Mouse (Mus musculus) Muller cell, postnatal 12 days (primary cell): ENCODE measurements around the gene Grpel1.

Experiments
- DNase-seq: peaks from one replicate; pipeline ENCODE4 v3.0.0-alpha.2; 2015; ENCODE audit errors: inconsistent ontology term

Gene Grpel1

GRCm38 (mm10) chr5:36510956-36511355 lies 46.2 kb downstream of the Grpel1 start:
- no peak for DNase-seq

GRCm38 (mm10) chr5:36515126-36515525 lies 50.3 kb downstream of the Grpel1 start:
- DNase-seq, result no peak

GRCm38 (mm10) chr5:36515558-36515957 lies 50.8 kb downstream of the Grpel1 start:
- no peak for DNase-seq

- DNase-seq, result no peak
Observed at GRCm38 (mm10) chr5:36517596-36517995, 52.8 kb downstream of the Grpel1 start.

- DNase-seq, result no peak
Observed at GRCm38 (mm10) chr5:36519751-36520150, 55.0 kb downstream of the Grpel1 start.

- no peak for DNase-seq
Observed at GRCm38 (mm10) chr5:36522782-36523181, 58.0 kb downstream of the Grpel1 start.

- no peak for DNase-seq
Observed at GRCm38 (mm10) chr5:36523219-36523703, 58.5 kb downstream of the Grpel1 start.
